Mouse (Mus musculus): ENCODE data around the gene Klhdc4. TPM values are rescaled to one million over a fixed set of nuclear protein-coding genes. Genes with fewer than 3 reads are reported as not detected.

The Klhdc4 gene
- polyA plus RNA-seq, 1 experiment from 2014 or later, result 43.7 TPM

DNA sequence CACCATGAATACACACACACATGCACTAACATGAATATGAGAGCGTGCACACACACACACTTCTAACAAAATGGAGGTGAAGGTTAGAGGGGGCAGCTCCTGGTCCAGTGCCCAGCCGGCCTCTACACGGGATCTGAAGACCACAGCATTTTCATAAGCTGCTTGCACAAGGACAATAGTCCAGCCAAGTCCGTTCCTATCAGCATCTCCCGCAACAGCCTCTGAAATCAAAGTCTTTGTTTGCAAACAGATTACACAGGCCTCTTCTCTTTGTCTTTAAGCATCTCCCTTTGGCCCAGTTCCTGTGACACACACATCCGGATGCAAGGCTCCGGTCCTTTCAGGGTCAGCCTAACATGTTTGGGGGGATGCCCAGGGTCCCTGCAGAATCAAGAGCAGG lies 39.5 kb upstream of the Klhdc4 start:
- Histone ChIP-seq H3K27ac (ENCODE audit: low read depth) (no peak overlapping the region), H3K4me1 (replicated peaks; ENCODE audit: control insufficient read depth, insufficient read depth, low read length) (peaks cover 11% of the 10 kb centered on the region), H3K4me3 (ENCODE audit: low read depth, low read length) (no peak overlapping the region), H3K9ac (ENCODE audit: low read length) (no peak overlapping the region), H3K4me2 (ENCODE audit: low read length) (no peak overlapping the region), H3K27me3 (replicated peaks; ENCODE audit: control insufficient read depth, insufficient read depth, low read length) (no peaks in the 10 kb centered on the region), H3K36me3 (ENCODE audit: control insufficient read depth, insufficient read depth, low read length) (no peaks in the 10 kb centered on the region), H3K9me3 (ENCODE audit: control insufficient read depth, low read length) (no peaks in the 10 kb centered on the region)
- 87% methylated on average over 7 of the region's 7 CpGs for WGBS
- no peak for DNase-seq (ENCODE audit: low spot score)
- no peak for ATAC-seq (replicated peaks; ENCODE audit: low FRiP score, low TSS enrichment, low read depth)

DNA sequence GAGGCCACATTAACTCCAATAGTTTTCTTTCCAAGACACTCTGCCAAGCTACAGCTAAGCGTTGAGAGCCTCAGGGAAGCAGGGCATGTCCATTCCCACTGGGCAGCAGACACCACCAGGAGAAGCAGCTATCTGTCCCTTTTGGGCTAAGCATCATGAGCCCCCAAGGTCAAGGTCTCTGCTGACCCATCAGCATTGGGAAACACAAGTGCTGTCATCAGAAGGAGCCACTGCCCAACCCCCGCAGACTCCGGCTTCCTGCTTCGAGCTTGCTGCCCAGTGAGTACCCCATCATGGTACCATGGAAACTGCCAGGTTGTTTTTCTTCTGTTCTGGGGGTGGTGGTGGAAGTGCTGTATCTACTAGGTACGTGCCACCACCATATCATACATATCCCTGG lies 38.8 kb upstream of the Klhdc4 start:
- Histone ChIP-seq H3K4me1 (replicated peaks; ENCODE audit: control insufficient read depth, insufficient read depth, low read length) (peaks cover 11% of the 10 kb centered on the region), H3K9ac (ENCODE audit: low read length) (no peak overlapping the region), H3K36me3 (ENCODE audit: control insufficient read depth, insufficient read depth, low read length) (no peaks in the 10 kb centered on the region), H3K27me3 (replicated peaks; ENCODE audit: control insufficient read depth, insufficient read depth, low read length) (no peaks in the 10 kb centered on the region), H3K9me3 (ENCODE audit: control insufficient read depth, low read length) (no peaks in the 10 kb centered on the region), H3K27ac (ENCODE audit: low read depth) (no peak overlapping the region), H3K4me3 (ENCODE audit: low read depth, low read length) (no peak overlapping the region), H3K4me2 (ENCODE audit: low read length) (no peak overlapping the region)
- 89% methylated on average over 5 of the region's 5 CpGs for whole genome bisulfite sequencing
- no peak for DNase-seq (ENCODE audit: low spot score)
- ATAC-seq (replicated peaks; ENCODE audit: low FRiP score, low TSS enrichment, low read depth), result no peak

DNA sequence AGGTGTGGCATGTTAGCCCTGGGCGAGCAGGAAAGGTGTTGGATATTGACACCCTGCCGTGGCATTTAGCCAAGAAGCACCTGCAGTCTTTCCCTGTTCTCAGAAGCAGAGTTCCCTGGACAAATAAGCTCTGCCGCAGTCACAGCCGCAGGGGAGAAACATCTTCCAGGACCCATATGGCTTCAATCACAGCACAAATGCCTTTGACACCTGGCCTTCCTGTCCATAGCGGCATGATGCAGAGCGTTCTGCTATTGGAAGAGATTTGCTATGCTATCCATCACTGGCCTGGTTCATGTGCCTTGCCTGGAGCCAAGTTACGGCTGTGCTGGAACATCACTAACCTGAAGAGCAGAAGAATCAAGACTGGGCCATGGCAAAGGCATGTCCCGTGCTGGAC lies 36.0 kb upstream of the Klhdc4 start:
- Histone ChIP-seq H3K27me3 (replicated peaks; ENCODE audit: control insufficient read depth, insufficient read depth, low read length) (no peaks in the 10 kb centered on the region), H3K9ac (ENCODE audit: low read length) (no peak overlapping the region), H3K36me3 (ENCODE audit: control insufficient read depth, insufficient read depth, low read length) (no peaks in the 10 kb centered on the region), H3K4me1 (replicated peaks; ENCODE audit: control insufficient read depth, insufficient read depth, low read length) (no peaks in the 10 kb centered on the region), H3K4me2 (ENCODE audit: low read length) (no peak overlapping the region), H3K4me3 (ENCODE audit: low read depth, low read length) (no peak overlapping the region), H3K27ac (ENCODE audit: low read depth) (no peak overlapping the region), H3K9me3 (ENCODE audit: control insufficient read depth, low read length) (no peaks in the 10 kb centered on the region)
- WGBS, result 50% methylated on average over 8 of the region's 8 CpGs
- ATAC-seq (replicated peaks; ENCODE audit: low FRiP score, low TSS enrichment, low read depth) (no peak), DNase-seq (ENCODE audit: low spot score) (no peak)

DNA sequence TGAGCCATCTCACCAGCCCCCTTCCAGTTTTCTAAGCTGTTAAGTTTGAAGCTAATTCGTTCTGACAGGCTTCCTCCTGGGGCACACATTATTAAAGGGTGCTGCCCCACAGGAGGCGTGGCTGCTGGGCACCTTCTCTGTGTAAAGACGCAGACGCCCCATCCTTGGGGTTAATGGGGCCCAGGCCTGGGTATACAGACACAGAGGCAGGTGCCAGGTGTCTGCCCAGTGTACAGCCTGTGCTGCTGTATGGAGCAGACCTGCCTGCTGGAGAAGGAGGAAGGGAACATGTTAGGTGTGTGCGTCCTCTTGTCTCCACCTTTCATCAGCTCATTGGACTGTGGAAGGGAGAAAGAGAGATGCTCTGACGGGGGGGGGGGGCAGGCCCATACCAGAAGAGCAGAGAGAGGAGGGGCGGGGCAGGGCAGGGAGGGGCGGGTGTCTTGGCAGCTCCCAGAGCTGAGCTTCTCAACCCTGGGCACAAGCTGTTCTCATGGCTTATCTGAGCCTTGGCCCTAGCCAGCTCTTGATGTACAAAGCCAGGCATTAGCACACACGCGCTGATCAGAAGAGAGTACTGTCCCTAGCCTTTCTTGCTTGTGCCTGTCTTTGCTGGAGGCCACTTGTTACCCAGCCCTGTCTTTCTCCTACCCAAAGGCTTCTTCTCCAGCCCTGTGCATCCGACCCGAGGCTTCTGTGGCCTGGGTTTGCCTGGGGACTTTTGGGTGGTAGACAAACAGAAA lies 32.6 kb upstream of the Klhdc4 start:
- no peak overlapping the region for H3K4me3 ChIP-seq (ENCODE audit: low read depth, low read length)
- no peaks in the 10 kb centered on the region for H3K36me3 ChIP-seq (ENCODE audit: control insufficient read depth, insufficient read depth, low read length)
- no peaks in the 10 kb centered on the region for H3K27me3 ChIP-seq (replicated peaks; ENCODE audit: control insufficient read depth, insufficient read depth, low read length)
- no peak overlapping the region for H3K27ac ChIP-seq (ENCODE audit: low read depth)
- H3K9ac ChIP-seq (ENCODE audit: low read length), result no peak overlapping the region
- H3K4me2 ChIP-seq (ENCODE audit: low read length), result no peak overlapping the region
- WGBS, result 67% methylated on average over 12 of the region's 12 CpGs
- DNase-seq (ENCODE audit: low spot score) (no peak), ATAC-seq (replicated peaks; ENCODE audit: low FRiP score, low TSS enrichment, low read depth) (no peak)
- no peaks in the 10 kb centered on the region for H3K9me3 ChIP-seq (ENCODE audit: control insufficient read depth, low read length)
- H3K4me1 ChIP-seq (replicated peaks; ENCODE audit: control insufficient read depth, insufficient read depth, low read length), result no peaks in the 10 kb centered on the region

DNA sequence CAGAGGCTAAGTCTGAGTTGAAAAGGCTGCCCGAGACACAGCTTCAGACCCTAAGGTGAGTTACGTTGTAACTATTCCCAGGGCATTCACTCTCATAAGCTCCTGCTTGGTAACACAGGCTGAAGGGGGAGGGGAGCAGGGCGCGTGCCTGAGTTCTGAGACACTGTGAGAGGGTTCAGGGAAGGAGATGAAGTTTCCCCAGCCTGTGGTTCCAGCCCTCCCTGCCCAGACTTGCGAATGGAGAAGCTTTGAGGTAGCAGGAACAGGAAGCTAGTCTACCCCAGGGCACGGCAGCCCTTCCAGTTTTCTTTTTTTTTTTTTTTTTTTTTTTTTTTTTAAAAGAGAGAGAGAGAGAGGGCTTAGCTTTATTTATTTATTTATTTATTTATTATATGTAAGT lies 31.9 kb upstream of the Klhdc4 start:
- no peak overlapping the region for H3K9ac ChIP-seq (ENCODE audit: low read length)
- H3K4me1 ChIP-seq (replicated peaks; ENCODE audit: control insufficient read depth, insufficient read depth, low read length), result no peaks in the 10 kb centered on the region
- H3K27ac ChIP-seq (ENCODE audit: low read depth), result no peak overlapping the region
- H3K4me3 ChIP-seq (ENCODE audit: low read depth, low read length), result no peak overlapping the region
- no peaks in the 10 kb centered on the region for H3K36me3 ChIP-seq (ENCODE audit: control insufficient read depth, insufficient read depth, low read length)
- H3K9me3 ChIP-seq (ENCODE audit: control insufficient read depth, low read length), result no peaks in the 10 kb centered on the region
- no peak overlapping the region for H3K4me2 ChIP-seq (ENCODE audit: low read length)
- 58% methylated on average over 6 of the region's 6 CpGs for WGBS
- DNase-seq (ENCODE audit: low spot score), result no peak
- no peak for ATAC-seq (replicated peaks; ENCODE audit: low FRiP score, low TSS enrichment, low read depth)
- H3K27me3 ChIP-seq (replicated peaks; ENCODE audit: control insufficient read depth, insufficient read depth, low read length), result no peaks in the 10 kb centered on the region

DNA sequence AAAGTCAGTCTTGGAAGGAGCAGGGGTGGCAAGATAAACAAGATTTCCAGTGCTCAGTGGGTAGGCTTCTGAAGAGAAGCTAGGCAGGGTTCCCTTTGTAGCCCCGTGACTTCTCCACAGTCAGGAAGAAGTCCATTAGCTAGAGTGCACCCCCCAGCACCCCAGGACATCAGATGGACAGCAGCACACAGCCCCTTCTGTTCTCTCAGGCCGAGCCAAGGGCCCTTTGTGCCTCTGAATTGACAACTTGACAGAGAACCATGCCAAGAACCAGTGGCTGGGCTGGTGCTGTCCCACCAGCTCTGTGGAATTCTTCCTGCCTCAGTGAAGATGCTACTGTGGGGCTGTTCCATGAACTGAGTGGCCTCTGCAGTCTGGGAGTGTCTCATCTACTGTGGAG lies 28.4 kb upstream of the Klhdc4 start:
- Histone ChIP-seq H3K27ac (ENCODE audit: low read depth) (no peak overlapping the region), H3K9me3 (ENCODE audit: control insufficient read depth, low read length) (no peaks in the 10 kb centered on the region), H3K9ac (ENCODE audit: low read length) (no peak overlapping the region), H3K36me3 (ENCODE audit: control insufficient read depth, insufficient read depth, low read length) (no peaks in the 10 kb centered on the region), H3K4me3 (ENCODE audit: low read depth, low read length) (no peak overlapping the region), H3K4me1 (replicated peaks; ENCODE audit: control insufficient read depth, insufficient read depth, low read length) (no peaks in the 10 kb centered on the region), H3K27me3 (replicated peaks; ENCODE audit: control insufficient read depth, insufficient read depth, low read length) (no peaks in the 10 kb centered on the region), H3K4me2 (ENCODE audit: low read length) (no peak overlapping the region)
- 45% methylated on average over 2 of the region's 2 CpGs for WGBS
- ATAC-seq (replicated peaks; ENCODE audit: low FRiP score, low TSS enrichment, low read depth), result no peak
- no peak for DNase-seq (ENCODE audit: low spot score)

DNA sequence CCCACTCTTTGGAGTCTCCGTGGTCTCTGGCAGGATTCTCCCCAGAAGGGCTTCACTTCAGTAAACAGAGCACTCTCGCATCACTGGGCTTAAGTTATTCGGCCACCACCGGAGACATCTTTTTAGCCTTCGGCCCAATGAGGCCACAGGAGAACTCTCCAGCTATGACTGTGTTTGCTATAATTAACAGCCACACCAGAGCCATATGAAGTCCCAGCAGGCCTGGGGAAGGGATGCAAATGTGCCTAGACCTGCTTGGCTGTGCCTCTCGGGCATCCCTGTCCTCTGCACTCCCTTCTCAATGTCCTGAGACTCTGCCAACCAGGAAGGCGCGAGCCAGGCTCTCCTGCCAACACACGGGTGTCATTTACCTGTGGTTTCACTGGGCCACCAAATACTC lies 28.0 kb upstream of the Klhdc4 start:
- no peak overlapping the region for H3K4me2 ChIP-seq (ENCODE audit: low read length)
- no peak for DNase-seq (ENCODE audit: low spot score)
- H3K27me3 ChIP-seq (replicated peaks; ENCODE audit: control insufficient read depth, insufficient read depth, low read length), result no peaks in the 10 kb centered on the region
- H3K4me3 ChIP-seq (ENCODE audit: low read depth, low read length), result no peak overlapping the region
- WGBS, result 72% methylated on average over 9 of the region's 9 CpGs
- no peak overlapping the region for H3K27ac ChIP-seq (ENCODE audit: low read depth)
- no peaks in the 10 kb centered on the region for H3K36me3 ChIP-seq (ENCODE audit: control insufficient read depth, insufficient read depth, low read length)
- H3K4me1 ChIP-seq (replicated peaks; ENCODE audit: control insufficient read depth, insufficient read depth, low read length), result no peaks in the 10 kb centered on the region
- no peak overlapping the region for H3K9ac ChIP-seq (ENCODE audit: low read length)
- no peak for ATAC-seq (replicated peaks; ENCODE audit: low FRiP score, low TSS enrichment, low read depth)
- H3K9me3 ChIP-seq (ENCODE audit: control insufficient read depth, low read length), result no peaks in the 10 kb centered on the region

DNA sequence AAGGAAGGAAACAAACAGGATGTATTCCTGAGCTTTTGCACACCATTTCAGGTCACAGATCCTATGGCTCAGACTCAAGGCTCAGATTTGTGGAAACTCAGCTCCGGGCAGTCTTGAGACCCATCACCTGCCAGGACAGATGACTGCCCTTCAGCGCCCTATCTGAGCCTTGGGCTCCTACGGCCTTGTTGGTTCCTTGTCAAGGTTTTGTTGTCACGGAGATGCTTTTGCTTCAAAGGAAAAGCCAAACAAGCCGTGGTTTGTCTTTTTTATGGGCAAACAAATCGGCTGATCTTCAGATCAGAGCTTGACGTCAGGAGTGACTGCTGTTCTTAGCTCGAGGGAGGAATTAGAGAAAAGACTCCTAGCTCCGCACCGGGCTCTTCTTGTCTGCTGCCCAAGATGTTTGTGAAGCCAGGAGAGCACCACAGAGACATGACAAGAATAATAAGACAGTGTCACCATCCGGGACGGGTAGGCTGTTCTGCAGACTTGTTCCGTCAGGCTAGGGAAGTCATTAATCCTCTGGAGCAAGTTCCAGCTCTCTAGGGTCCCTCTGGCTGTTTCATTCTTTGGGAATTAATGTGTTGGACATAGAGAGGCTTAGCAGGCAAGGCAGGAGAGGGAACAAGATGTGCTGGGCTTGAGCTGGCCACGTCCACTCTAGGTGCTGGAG lies 26.8 kb upstream of the Klhdc4 start:
- no peak overlapping the region for H3K4me2 ChIP-seq (ENCODE audit: low read length)
- H3K9ac ChIP-seq (ENCODE audit: low read length), result no peak overlapping the region
- no peaks in the 10 kb centered on the region for H3K36me3 ChIP-seq (ENCODE audit: control insufficient read depth, insufficient read depth, low read length)
- WGBS, result 72% methylated on average over 14 of the region's 14 CpGs
- no peaks in the 10 kb centered on the region for H3K9me3 ChIP-seq (ENCODE audit: control insufficient read depth, low read length)
- H3K4me1 ChIP-seq (replicated peaks; ENCODE audit: control insufficient read depth, insufficient read depth, low read length), result no peaks in the 10 kb centered on the region
- no peak overlapping the region for H3K4me3 ChIP-seq (ENCODE audit: low read depth, low read length)
- ATAC-seq (replicated peaks; ENCODE audit: low FRiP score, low TSS enrichment, low read depth), result no peak
- no peaks in the 10 kb centered on the region for H3K27me3 ChIP-seq (replicated peaks; ENCODE audit: control insufficient read depth, insufficient read depth, low read length)
- no peak for DNase-seq (ENCODE audit: low spot score)
- no peak overlapping the region for H3K27ac ChIP-seq (ENCODE audit: low read depth)

DNA sequence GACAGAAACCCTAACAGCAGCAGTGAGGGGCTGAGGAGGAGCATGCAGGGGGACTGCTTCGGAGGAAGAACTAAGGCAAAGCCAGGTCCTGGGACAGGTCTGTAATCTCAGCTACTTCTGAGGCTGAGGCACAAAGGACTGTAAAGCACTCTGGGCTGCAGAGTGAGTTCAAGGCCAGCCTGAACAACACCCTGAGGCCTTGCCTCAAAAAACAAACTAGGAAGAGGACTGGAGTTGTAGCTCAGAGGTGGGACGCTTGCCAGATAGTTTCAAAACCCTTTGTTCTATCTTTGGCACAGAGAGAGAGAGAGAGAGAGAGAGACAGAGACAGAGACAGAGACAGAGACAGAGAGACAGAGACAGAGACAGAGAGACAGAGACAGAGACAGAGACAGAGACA lies 24.2 kb upstream of the Klhdc4 start:
- Histone ChIP-seq H3K4me2 (ENCODE audit: low read length) (no peak overlapping the region), H3K27ac (ENCODE audit: low read depth) (no peak overlapping the region), H3K4me3 (ENCODE audit: low read depth, low read length) (no peak overlapping the region), H3K4me1 (replicated peaks; ENCODE audit: control insufficient read depth, insufficient read depth, low read length) (no peaks in the 10 kb centered on the region), H3K27me3 (replicated peaks; ENCODE audit: control insufficient read depth, insufficient read depth, low read length) (0 out of 2 replicates have a peak, but pooled peaks cover under 1% of the 10 kb centered on the region), H3K9me3 (ENCODE audit: control insufficient read depth, low read length) (no peaks in the 10 kb centered on the region), H3K9ac (ENCODE audit: low read length) (no peak overlapping the region), H3K36me3 (ENCODE audit: control insufficient read depth, insufficient read depth, low read length) (no peaks in the 10 kb centered on the region)
- WGBS, result 85% methylated on average over 2 of the region's 2 CpGs
- no peak for DNase-seq (ENCODE audit: low spot score)
- ATAC-seq (replicated peaks; ENCODE audit: low FRiP score, low TSS enrichment, low read depth), result no peak
